Mouse (Mus musculus) heart, embryonic 13.5 days (tissue): ENCODE data around the gene Lpar1. TPM values are rescaled to one million over a fixed set of nuclear protein-coding genes. Genes with fewer than 3 reads are reported as not detected.

Experiments
- microRNA-seq: library from miRNA; unstranded; fragments of <30 nt; microRNA quantifications from one replicate; pipeline ENCODE4, GENCODE M21; 2016
- polyA plus RNA-seq: library from polyadenylated mRNA; unstranded; fragments of >200 nt; fragmentation: Nextera tagmentation; extraction: Ambion mirVana; gene quantifications from 2 replicates; pipeline ENCODE4 v1.2.1, GENCODE M21; 2015

Gene Lpar1
- polyA plus RNA-seq, 1 experiment from 2014 or later = 14.8 TPM

Small RNA genes within 50 kb of the gene (microRNA-seq; reads per million reads assigned to microRNA genes)
- 1.4 reads per million for gene Mir3095

Other genes starting within 250 kb of the Lpar1 start
- not detected in 2 replicates for gene Olfr267, start 233.8 kb upstream of the Lpar1 start, polyA plus RNA-seq